8 mouse cellular contexts compared by ENCODE assay signal in genomic region chrX:162159637-162160611, GRCm38 (mm10). TPM values are rescaled to one million over a fixed set of nuclear protein-coding genes. Genes with fewer than 3 reads are reported as not detected.
DNase-seq lines count a peak whose midpoint lies in the region; ATAC-seq lines count a peak whose summit lies in the region.

TSS of gene Nhs (minus strand) at chrX:162159730.

- peak within 1 kb of the TSS; percentile 48 for H3K9ac ChIP-seq in lung, embryonic 15.5 days

- H3K4me1 ChIP-seq in lung, embryonic 15.5 days = peaks cover 9% of the 10 kb centered on the region

- H3K36me3 ChIP-seq in lung, embryonic 15.5 days = no peaks in the 10 kb centered on the region

- H3K27me3 ChIP-seq in lung, embryonic 15.5 days = no peaks in the 10 kb centered on the region; the same call in 1 of the 2 replicates

- WGBS in lung, embryonic 15.5 days = 17% methylated on average over 48 of the region's 61 CpGs

- peak; percentile 78 to 87 for DNase-seq in adrenal gland, adult (ENCODE audit: inconsistent age in 2 of 2, low spot score in 1 of 2)
- peak; percentile 42 for DNase-seq in cerebellum, adult 9-10 months
- peak; percentile 79 for DNase-seq in forelimb bud, embryonic 11.5 days (ENCODE audit: low read depth, low spot score)
- peak; percentile 81 for DNase-seq in heart, postnatal 4 days
- DNase-seq in layer of hippocampus, postnatal 14 days (ENCODE audit: low spot score in 2 of 2) = peak; percentile 21 to 35
- peak; percentile 79 for DNase-seq in ovary, postnatal 36 days (ENCODE audit: low spot score)
- no peak for DNase-seq in natural killer cell, adult 2 months (ENCODE audit: low spot score in 2 of 2)

- H3K4me3 ChIP-seq in lung, embryonic 15.5 days = peak within 1 kb of the TSS; percentile 54

- H3K4me2 ChIP-seq in lung, embryonic 15.5 days = peak within 1 kb of the TSS; percentile 84

- H3K9me3 ChIP-seq in lung, embryonic 15.5 days = no peaks in the 10 kb centered on the region

- H3K27ac ChIP-seq in lung, embryonic 15.5 days = peak within 1 kb of the TSS; percentile 59

- peak; percentile 92 for ATAC-seq in lung, embryonic 15.5 days (ENCODE audit: borderline replicate concordance, extremely low read depth, low FRiP score, low TSS enrichment)

RNA-seq across cellular contexts. Expression of gene Nhs, which starts in this region (rescaled TPM):
- total RNA-seq in heart, postnatal 4 days (2021) = 1 to 10 TPM; 1.6 to 2.0 TPM
- 1 to 10 TPM; 3.6 TPM for total RNA-seq in layer of hippocampus, postnatal 14 days (2021)
- polyA plus RNA-seq in lung, embryonic 15.5 days (2015; fragmentation: Nextera tagmentation; extraction: Ambion mirVana) = 1.5 TPM in 2 replicates

Comparison
In these comparisons a context has a peak if more than half of its experiments do, and no peak if none do; other contexts are left out.
1. DNase-seq: peak in adrenal gland, adult (2 of 2), cerebellum, adult 9-10 months (single experiment), forelimb bud, embryonic 11.5 days (single experiment), heart, postnatal 4 days (single experiment), layer of hippocampus, postnatal 14 days (2 of 2) and ovary, postnatal 36 days (single experiment); none in natural killer cell, adult 2 months (0 of 2).